Mouse (Mus musculus) cortical plate, adult 2 months (tissue): Measurements from ENCODE around the gene H2afy2. TPM values are rescaled to one million over a fixed set of nuclear protein-coding genes. Genes with fewer than 3 reads are reported as not detected.

Source experiments
- H3K27ac ChIP-seq: fragments of 200-500 bp; 2 replicates; pipeline ENCODE4 v1.5.1; 2012; ENCODE audit warnings: low read length, control low read depth, inconsistent platforms; ENCODE audit not compliant: insufficient read depth
- H3K4me1 ChIP-seq: fragments of 200-500 bp; 2 replicates; pipeline ENCODE4 v1.6.1; 2011; ENCODE audit warnings: low read length; ENCODE audit not compliant: control insufficient read depth, insufficient read depth
- H3K4me3 ChIP-seq: fragments of 200-500 bp; 2 replicates; pipeline ENCODE4 v1.5.1; 2011; ENCODE audit warnings: mild to moderate bottlenecking, low read length, control low read depth; ENCODE audit not compliant: insufficient read depth
- CTCF ChIP-seq: fragments of 200-500 bp; IDR thresholded peaks from 2 replicates; pipeline ENCODE4 v1.5.1; 2011; ENCODE audit warnings: mild to moderate bottlenecking, control low read depth, low read length; ENCODE audit not compliant: insufficient read depth; ENCODE audit errors: extremely low read depth
- POLR2A ChIP-seq: fragments of 200-500 bp; IDR thresholded peaks from 2 replicates; pipeline ENCODE4 v1.6.1; 2011; ENCODE audit warnings: mild to moderate bottlenecking, low read length, control low read depth; ENCODE audit not compliant: insufficient read depth; ENCODE audit errors: extremely low read depth
- polyA plus RNA-seq: library from polyadenylated mRNA; depleted of rRNA; stranded (reverse); fragments of >200 nt; gene quantifications from 2 replicates; pipeline ENCODE4 v1.2.3, GENCODE M21; 2012

Gene H2afy2
- polyA plus RNA-seq, 1 experiment = 17.9 TPM

DNA sequence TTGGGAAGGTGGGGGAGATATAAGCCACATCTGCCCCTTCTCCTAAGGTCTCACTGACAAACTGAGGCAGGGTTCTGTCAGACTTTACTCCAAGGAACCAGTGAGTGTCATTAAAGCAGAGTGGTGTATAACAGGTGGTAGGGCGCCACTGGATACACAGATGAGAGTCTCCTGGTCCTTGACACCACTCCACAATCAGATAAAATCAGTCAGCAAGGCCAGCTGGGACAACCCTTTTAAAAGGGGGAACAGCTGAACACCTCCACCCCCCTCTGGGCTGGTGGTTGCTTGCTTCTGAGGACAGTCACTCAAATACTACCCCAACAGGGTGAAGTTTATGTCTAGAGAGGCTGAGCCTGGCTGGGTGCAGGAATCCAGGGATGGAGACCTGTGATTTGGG is 46.4 kb downstream of the H2afy2 start:
- peaks cover 2% of the 10 kb centered on the region; the same call in 1 of the 2 replicates for H3K4me1 ChIP-seq
- H3K27ac ChIP-seq = no peak overlapping the region
- H3K4me3 ChIP-seq = no peak overlapping the region
- TF ChIP-seq CTCF (no peak), POLR2A (no peak)

DNA sequence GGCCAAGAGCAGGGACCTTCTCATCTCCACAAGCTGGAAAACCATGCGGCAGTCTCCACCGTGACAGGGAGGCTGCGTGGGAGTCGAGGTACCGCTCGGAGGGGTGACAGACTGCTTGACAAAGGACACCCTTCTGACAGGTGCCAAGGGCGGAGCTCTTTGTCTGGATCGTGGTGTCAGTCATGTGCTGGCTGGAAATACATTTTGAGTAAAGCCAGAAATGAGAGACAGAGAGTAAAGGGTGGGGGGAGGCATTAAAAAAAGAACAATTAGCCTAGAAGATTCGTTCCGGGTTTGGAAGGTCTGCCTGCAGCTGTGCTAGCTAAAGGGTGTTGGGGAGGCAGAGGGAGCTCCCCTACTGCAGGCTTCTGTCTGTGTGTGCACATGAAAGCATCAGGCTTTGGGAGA is 47.3 kb downstream of the H2afy2 start:
- Histone ChIP-seq H3K27ac (no peak overlapping the region), H3K4me1 (peaks cover 2% of the 10 kb centered on the region; the same call in 1 of the 2 replicates), H3K4me3 (no peak overlapping the region)
- no peak for TF ChIP-seq CTCF
- TF ChIP-seq POLR2A = no peak

DNA sequence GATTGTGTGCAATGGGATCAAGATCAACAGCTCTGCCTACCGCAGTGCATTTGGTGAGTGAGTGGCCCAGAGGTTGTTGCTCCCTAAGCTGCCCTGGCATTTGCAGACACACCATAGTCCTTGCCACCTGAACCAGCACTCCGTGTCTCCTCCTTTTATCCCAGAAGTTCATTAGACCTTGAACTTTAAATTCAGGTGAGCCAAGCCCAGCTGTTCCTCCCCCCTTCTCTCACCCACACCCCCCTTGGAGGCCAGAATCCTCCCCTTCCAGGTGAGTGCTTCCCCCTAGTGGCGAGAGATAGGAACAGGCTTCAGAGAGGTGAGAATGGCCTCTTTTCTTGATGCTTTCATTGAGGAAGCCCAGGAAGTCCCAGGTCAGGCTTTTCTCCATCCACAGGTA is 49.6 kb downstream of the H2afy2 start:
- no peak for TF ChIP-seq POLR2A
- peak; percentile 61 for TF ChIP-seq CTCF
- Histone ChIP-seq H3K4me3 (no peak overlapping the region), H3K4me1 (peaks cover 2% of the 10 kb centered on the region; the same call in 1 of the 2 replicates), H3K27ac (no peak overlapping the region)

DNA sequence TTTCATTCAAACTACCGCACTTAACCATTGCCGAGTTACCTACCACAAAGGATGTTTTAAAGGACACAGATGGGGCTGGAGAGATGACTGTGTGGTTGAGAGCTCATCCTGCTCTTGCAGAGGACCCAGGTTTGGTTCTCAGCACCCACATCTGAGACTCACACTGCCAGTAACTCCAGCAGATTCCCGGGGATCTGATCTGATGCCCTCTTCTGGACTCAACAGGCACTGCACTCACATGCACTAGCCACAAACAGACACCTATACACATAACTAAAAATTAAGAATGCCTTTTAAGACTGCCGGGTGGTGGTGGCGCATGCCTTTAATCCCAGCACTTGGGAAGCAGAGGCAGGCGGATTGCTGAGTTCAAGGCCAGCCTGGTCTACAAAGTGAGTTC is 53.8 kb downstream of the H2afy2 start:
- H3K4me1 ChIP-seq = no peaks in the 10 kb centered on the region
- H3K4me3 ChIP-seq = no peak overlapping the region
- H3K27ac ChIP-seq = no peak overlapping the region
- no peak for TF ChIP-seq POLR2A
- no peak for TF ChIP-seq CTCF

DNA sequence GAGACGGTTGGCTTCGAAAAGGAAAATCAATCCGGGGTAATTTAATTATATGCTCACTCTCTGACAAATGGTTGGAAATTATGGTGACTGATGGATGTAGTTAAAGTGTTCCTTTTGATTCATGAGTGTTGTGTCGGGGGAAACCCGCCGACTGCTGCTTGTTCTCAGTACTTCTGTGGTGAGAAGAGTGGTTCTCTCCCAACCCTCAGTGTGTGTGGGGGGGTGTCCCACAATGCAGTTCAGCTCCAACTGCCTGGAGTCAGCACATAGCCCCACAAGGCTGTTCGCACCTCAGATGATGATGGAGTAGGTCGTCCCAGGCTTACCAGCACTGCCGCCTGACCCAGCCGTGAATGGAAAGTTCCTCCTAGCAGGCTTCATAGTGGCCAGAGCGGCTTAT is 54.8 kb downstream of the H2afy2 start:
- TF ChIP-seq POLR2A (no peak), CTCF (no peak)
- Histone ChIP-seq H3K4me3 (no peak overlapping the region), H3K27ac (no peak overlapping the region), H3K4me1 (no peaks in the 10 kb centered on the region)

DNA sequence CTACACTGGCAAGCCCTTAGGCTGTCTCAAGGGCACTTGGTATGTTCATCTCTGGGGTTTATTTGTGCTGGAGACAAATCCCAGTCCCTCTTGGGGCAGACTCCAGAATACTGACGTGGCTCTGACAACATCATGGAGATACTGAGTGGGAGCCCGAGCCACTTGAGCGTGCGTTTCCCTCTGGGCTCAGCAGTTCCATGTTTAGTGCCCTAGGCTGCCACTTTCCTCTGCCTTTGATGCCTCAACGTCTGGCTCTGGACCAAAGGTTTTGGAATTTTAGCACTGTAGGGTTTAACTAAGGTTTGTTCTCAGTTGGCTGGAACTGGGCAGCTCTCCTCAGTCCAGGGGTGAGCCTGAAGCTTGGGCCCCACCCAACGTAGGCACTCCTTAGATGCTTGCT is 60.7 kb downstream of the H2afy2 start:
- Histone ChIP-seq H3K4me1 (no peaks in the 10 kb centered on the region), H3K27ac (no peak overlapping the region), H3K4me3 (no peak overlapping the region)
- TF ChIP-seq POLR2A (no peak), CTCF (no peak)

DNA sequence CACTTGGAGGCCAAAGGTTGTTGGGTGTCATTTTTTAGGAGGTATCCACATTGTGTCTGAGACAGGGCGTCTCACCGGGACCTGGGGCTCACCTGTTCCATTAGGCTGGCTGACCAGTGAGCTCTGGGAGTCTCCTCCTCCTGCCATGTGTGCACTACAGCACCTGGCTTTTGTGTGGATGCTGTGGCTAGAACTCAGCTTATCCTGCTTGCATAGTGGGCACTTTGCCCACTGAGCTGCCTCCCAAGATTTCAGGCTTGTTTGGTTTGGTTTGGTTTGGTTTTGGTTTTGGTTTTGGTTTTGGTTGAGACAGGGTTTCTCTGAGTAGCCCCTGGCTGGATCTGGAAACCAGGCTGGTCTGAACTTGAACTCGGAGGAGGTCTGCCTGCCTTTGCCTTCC is 61.7 kb downstream of the H2afy2 start:
- no peaks in the 10 kb centered on the region for H3K4me1 ChIP-seq

DNA sequence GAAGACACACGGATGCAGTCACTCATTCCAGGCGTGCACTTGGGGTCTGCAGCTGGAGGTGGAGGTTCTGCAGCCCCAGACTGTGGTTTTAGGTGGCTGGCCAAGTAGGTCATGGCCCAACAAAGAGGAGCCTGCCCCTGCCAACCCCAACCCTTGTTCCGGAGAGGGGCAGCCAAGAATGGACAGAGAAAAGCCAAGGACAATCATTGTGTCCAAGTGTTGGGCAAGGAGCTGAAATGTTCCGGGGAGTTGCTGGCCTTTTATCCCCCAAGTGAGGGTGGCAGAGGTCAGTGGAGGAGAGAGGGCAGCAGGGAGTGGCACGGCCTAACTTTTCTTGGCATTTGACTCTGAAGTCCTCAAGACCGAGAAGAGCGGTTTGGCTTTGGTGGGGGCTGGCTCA is 63.6 kb downstream of the H2afy2 start:
- TF ChIP-seq CTCF = no peak
- no peak for TF ChIP-seq POLR2A
- H3K27ac ChIP-seq = no peak overlapping the region
- no peaks in the 10 kb centered on the region for H3K4me1 ChIP-seq
- no peak overlapping the region for H3K4me3 ChIP-seq

More for the DNA sequence above, 61.7 kb downstream of the H2afy2 start:
- Histone ChIP-seq H3K4me3 (no peak overlapping the region), H3K27ac (no peak overlapping the region)
- TF ChIP-seq CTCF (no peak), POLR2A (no peak)

DNA sequence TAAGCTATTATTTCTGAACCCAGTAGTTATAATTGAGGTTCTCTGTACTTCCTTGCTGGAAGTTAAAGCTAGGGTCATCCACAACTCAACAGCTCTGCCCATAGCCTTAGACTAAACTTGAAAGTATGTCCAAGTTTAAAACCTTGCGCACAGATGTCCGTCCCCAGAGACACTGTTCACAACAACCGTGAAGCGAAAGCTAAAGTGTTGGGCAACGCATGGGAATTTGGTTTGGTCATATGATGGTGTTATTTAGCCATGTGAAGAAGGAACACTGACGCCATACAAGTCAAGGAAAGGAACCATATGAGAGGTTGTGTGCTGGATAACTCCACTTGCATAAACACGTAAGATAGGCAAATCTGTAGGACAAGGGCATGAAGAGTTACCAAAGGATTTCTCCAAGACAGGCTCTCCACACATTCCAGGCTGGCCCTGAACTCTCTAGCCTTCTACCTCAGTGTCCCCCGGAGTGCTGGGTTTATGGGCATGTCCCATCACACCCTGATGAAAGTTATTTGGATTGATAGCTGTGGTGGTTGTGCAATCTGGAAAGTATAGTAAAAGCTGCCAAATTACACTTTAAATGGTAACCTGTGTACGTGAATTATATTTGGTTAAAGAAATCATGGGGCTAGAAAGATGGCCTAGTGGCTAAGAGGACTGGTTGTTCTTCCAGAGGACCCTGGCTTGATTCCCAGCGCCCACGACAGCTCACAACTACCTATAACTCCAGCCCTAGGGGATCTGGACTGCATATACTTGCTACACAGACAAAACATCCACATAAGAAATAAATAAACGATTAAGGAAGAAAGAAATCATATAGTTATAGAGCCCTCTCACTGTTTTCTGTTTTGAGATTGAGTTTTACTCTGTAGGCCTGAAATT is 66.3 kb downstream of the H2afy2 start:
- TF ChIP-seq CTCF (no peak), POLR2A (no peak)
- Histone ChIP-seq H3K27ac (no peak overlapping the region), H3K4me1 (no peaks in the 10 kb centered on the region)

More for the DNA sequence above, 66.3 kb downstream of the H2afy2 start:
- H3K4me3 ChIP-seq = no peak overlapping the region
